Mouse (Mus musculus) kidney, embryonic 15.5 days (tissue): ENCODE measurements at regions not wholly inside any gene's neighbourhood (a gene's known extent, or its start where the extent isn't known, plus 50 kb on each side); places are given as distances from the start of the nearest gene placed in this dataset.
A peak's percentile ranks its signal among the peaks of the same experiment; 100 is the strongest.

Experiments
- ATAC-seq: fragments of 200-750 bp; cut with Nextera tagmentation; replicated peaks from 2 replicates; pipeline ENCODE4 v1.8.0; 2017; ENCODE audit warnings: moderate TSS enrichment; ENCODE audit not compliant: low FRiP score
- H3K27ac ChIP-seq: fragments of 300-500 bp; sonication (generic); 2 replicates; pipeline ENCODE4 v1.5.1; 2015; ENCODE audit warnings: mild to moderate bottlenecking, inconsistent platforms
- H3K27me3 ChIP-seq: fragments of 300-500 bp; sonication (generic); 2 replicates; pipeline ENCODE4 v1.6.1; 2015; ENCODE audit warnings: inconsistent platforms
- H3K36me3 ChIP-seq: fragments of 300-500 bp; sonication (generic); 2 replicates; pipeline ENCODE4 v1.6.1; 2015; ENCODE audit warnings: inconsistent platforms
- H3K4me1 ChIP-seq: fragments of 300-500 bp; sonication (generic); 2 replicates; pipeline ENCODE4 v1.6.1; 2015; ENCODE audit warnings: inconsistent platforms
- H3K4me2 ChIP-seq: fragments of 300-500 bp; sonication (generic); 2 replicates; pipeline ENCODE4 v1.6.1; 2015; ENCODE audit warnings: moderate library complexity, mild to moderate bottlenecking, inconsistent platforms
- H3K4me3 ChIP-seq: fragments of 300-500 bp; sonication (generic); replicated peaks from 2 replicates; pipeline ENCODE4 v1.5.1; 2015; ENCODE audit warnings: mild to moderate bottlenecking, inconsistent platforms
- H3K9ac ChIP-seq: fragments of 300-500 bp; sonication (generic); 2 replicates; pipeline ENCODE4 v1.6.1; 2015; ENCODE audit warnings: mild to moderate bottlenecking, inconsistent platforms
- H3K9me3 ChIP-seq: fragments of 300-500 bp; sonication (generic); replicated peaks from 2 replicates; pipeline ENCODE4 v1.6.1; 2016; ENCODE audit warnings: inconsistent platforms
- WGBS: fragments of 180-500 bp; shearing (Covaris S2); methylation state at CpG from one replicate; pipeline ENCODE4 v1.1.7; 2015; ENCODE audit warnings: mixed read lengths; 5-methylcytosine and 5-hydroxymethylcytosine counted together

DNA sequence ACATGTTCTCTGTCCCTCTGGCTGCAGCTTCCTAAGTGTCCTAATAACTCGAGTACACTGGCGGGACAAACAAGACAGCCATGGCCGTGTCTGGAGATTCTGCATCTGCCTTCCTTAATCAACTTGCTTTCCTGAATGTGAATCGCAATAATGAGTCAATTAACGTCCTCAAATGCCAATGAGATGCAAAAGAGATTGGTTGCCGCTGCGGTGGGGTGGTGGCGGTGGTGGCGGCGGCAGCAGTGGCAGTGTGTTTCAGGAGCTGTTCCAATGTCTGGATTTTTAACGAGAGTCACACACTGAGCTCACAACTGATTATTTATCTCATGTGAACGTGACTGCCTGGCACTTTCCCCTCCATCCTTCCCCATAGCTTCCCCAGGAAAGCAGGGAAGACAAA lies 197.6 kb upstream of the Gk2 start:
- no peaks in the 10 kb centered on the region for H3K36me3 ChIP-seq
- no peaks in the 10 kb centered on the region for H3K4me1 ChIP-seq
- WGBS: 64% methylated on average over 12 of the region's 12 CpGs
- no peak overlapping the region for H3K9ac ChIP-seq
- no peak overlapping the region for H3K4me3 ChIP-seq
- H3K4me2 ChIP-seq: no peak overlapping the region
- no peak for ATAC-seq
- H3K27me3 ChIP-seq: no peaks in the 10 kb centered on the region
- H3K27ac ChIP-seq: no peak overlapping the region
- H3K9me3 ChIP-seq: no peaks in the 10 kb centered on the region

GRCm38 (mm10) chr5:97642251-97642650 lies 185.4 kb upstream of the Gk2 start:
- Histone ChIP-seq H3K27ac (no peak overlapping the region), H3K36me3 (no peaks in the 10 kb centered on the region), H3K4me3 (no peak overlapping the region), H3K9ac (no peak overlapping the region), H3K9me3 (no peaks in the 10 kb centered on the region), H3K27me3 (no peaks in the 10 kb centered on the region), H3K4me2 (no peak overlapping the region), H3K4me1 (no peaks in the 10 kb centered on the region)
- no peak for ATAC-seq
- WGBS: 89% methylated on average over 13 of the region's 13 CpGs

- Histone ChIP-seq H3K27ac (no peak overlapping the region), H3K4me2 (no peak overlapping the region), H3K36me3 (no peaks in the 10 kb centered on the region), H3K27me3 (no peaks in the 10 kb centered on the region), H3K4me3 (no peak overlapping the region), H3K9ac (no peak overlapping the region), H3K4me1 (no peaks in the 10 kb centered on the region), H3K9me3 (no peaks in the 10 kb centered on the region)
- no peak for ATAC-seq
- WGBS: 94% methylated on average over 12 of the region's 12 CpGs
These were observed 184.8 kb upstream of the Gk2 start for GRCm38 (mm10) chr5:97641646-97642045.

DNA sequence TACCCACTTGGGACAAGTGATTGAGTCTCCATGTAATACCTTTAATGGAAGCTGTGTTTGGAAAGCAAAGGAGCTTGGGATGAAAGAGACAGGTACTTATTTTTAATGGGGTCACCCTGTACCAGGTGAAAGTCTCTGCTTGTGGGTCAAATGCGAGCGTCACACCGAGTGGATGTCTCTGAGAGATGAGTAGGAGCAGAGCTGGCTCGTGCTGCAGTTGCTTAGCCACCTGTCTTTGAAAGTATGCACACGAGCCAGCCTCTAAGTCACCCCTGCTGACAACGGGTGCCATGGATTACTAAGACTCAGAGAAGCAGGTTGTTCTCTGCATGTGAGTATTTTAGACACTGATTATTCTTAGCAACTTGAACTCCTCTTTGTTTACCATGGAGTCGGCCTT lies 179.5 kb upstream of the Gk2 start:
- Histone ChIP-seq H3K4me1 (no peaks in the 10 kb centered on the region), H3K27me3 (no peaks in the 10 kb centered on the region), H3K36me3 (no peaks in the 10 kb centered on the region), H3K4me3 (no peak overlapping the region), H3K9ac (no peak overlapping the region), H3K4me2 (no peak overlapping the region), H3K9me3 (no peaks in the 10 kb centered on the region), H3K27ac (no peak overlapping the region)
- WGBS: 80% methylated on average over 7 of the region's 7 CpGs
- ATAC-seq: no peak

GRCm38 (mm10) chr5:97633766-97634165 lies 176.9 kb upstream of the Gk2 start:
- H3K27me3 ChIP-seq: no peaks in the 10 kb centered on the region
- H3K9ac ChIP-seq: no peak overlapping the region
- no peak overlapping the region for H3K4me3 ChIP-seq
- H3K9me3 ChIP-seq: no peaks in the 10 kb centered on the region
- H3K4me1 ChIP-seq: no peaks in the 10 kb centered on the region
- H3K27ac ChIP-seq: no peak overlapping the region
- H3K36me3 ChIP-seq: no peaks in the 10 kb centered on the region
- no peak overlapping the region for H3K4me2 ChIP-seq
- no peak for ATAC-seq
- 86% methylated on average over 6 of the region's 6 CpGs for WGBS

GRCm38 (mm10) chr5:97632791-97633190 lies 176.0 kb upstream of the Gk2 start:
- H3K27me3 ChIP-seq: no peaks in the 10 kb centered on the region
- WGBS: 85% methylated on average over 7 of the region's 7 CpGs
- no peak overlapping the region for H3K4me2 ChIP-seq
- no peak for ATAC-seq
- no peak overlapping the region for H3K27ac ChIP-seq
- H3K4me1 ChIP-seq: no peaks in the 10 kb centered on the region
- H3K9me3 ChIP-seq: no peaks in the 10 kb centered on the region
- H3K9ac ChIP-seq: no peak overlapping the region
- no peaks in the 10 kb centered on the region for H3K36me3 ChIP-seq
- no peak overlapping the region for H3K4me3 ChIP-seq

- H3K9me3 ChIP-seq: no peaks in the 10 kb centered on the region
- H3K4me3 ChIP-seq: no peak overlapping the region
- no peak overlapping the region for H3K9ac ChIP-seq
- WGBS: 88% methylated on average over 3 of the region's 3 CpGs
- H3K4me2 ChIP-seq: no peak overlapping the region
- H3K36me3 ChIP-seq: no peaks in the 10 kb centered on the region
- no peaks in the 10 kb centered on the region for H3K27me3 ChIP-seq
- no peak overlapping the region for H3K27ac ChIP-seq
- no peaks in the 10 kb centered on the region for H3K4me1 ChIP-seq
- ATAC-seq: no peak
These were observed 168.4 kb upstream of the Gk2 start for GRCm38 (mm10) chr5:97625200-97625599.

DNA sequence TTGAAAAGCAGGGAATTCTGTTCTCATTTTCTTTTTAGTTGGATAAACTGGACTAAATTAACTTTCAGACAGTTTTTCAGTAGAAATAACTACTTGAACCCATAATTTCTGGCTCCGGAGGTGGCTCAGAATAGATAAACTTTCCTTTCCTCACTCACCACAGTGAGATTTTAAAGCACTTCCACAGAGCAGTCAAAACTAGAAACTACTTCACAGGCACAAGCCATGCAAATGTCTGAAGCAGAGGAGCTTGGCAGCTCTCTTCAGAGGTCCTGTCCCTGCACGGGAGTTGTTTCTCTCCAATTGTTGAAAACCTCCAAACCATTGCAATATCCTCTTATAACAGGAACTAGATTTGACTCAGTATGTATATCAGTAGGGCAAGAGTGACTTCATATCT lies 163.1 kb upstream of the Gk2 start:
- Histone ChIP-seq H3K9ac (no peak overlapping the region), H3K4me3 (no peak overlapping the region), H3K27ac (no peak overlapping the region), H3K4me2 (no peak overlapping the region), H3K9me3 (no peaks in the 10 kb centered on the region), H3K36me3 (no peaks in the 10 kb centered on the region), H3K27me3 (no peaks in the 10 kb centered on the region), H3K4me1 (no peaks in the 10 kb centered on the region)
- no peak for ATAC-seq
- 85% methylated on average over 2 of the region's 2 CpGs for WGBS

DNA sequence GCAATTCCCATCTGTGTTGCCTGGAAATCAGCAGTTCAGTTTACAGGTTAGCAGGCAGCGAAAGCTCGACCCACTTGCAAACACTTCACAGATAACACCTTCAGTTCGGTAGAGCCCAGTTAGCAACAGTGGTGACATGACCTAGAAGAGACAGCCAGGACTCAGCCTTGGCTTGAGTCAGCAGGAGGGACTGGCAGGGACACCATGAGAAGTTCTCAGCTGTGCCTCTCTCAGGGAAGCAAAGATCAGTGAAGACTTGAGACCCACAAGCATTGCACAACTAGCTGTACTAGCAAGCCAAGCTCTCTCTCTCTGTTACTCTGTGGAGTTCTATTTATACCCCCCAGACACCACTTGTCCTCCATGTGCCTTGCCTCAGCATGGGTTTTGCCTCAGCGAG lies 161.6 kb upstream of the Gk2 start:
- H3K27me3 ChIP-seq: no peaks in the 10 kb centered on the region
- 87% methylated on average over 4 of the region's 4 CpGs for WGBS
- no peaks in the 10 kb centered on the region for H3K36me3 ChIP-seq
- no peak overlapping the region for H3K9ac ChIP-seq
- H3K4me2 ChIP-seq: no peak overlapping the region
- no peak overlapping the region for H3K27ac ChIP-seq
- no peaks in the 10 kb centered on the region for H3K4me1 ChIP-seq
- no peak overlapping the region for H3K4me3 ChIP-seq
- H3K9me3 ChIP-seq: no peaks in the 10 kb centered on the region
- ATAC-seq: no peak

DNA sequence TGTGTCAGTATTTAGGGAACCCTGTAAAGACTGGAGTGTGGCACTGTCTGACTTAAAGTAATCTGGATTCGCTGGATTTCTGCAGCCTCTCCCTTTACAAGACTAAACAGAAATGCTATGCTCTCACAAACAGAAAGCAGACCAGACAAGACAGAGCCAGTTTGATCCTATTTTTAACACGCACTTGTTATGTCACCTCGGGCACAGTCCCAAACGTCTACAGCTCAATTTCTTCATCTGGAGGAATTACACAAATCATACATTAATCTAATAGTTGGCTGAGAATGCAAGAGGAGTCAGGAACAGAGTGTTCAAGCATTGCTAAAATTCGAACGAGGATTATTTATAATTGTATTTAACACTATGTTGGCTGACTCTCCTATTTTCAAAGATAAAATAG lies 145.4 kb upstream of the Gk2 start:
- Histone ChIP-seq H3K27me3 (no peaks in the 10 kb centered on the region), H3K27ac (no peak overlapping the region), H3K9ac (no peak overlapping the region), H3K4me2 (no peak overlapping the region), H3K4me1 (no peaks in the 10 kb centered on the region), H3K9me3 (no peaks in the 10 kb centered on the region), H3K4me3 (no peak overlapping the region), H3K36me3 (no peaks in the 10 kb centered on the region)
- WGBS: 77% methylated on average over 6 of the region's 6 CpGs
- no peak for ATAC-seq

- Histone ChIP-seq H3K4me1 (no peaks in the 10 kb centered on the region), H3K27ac (no peak overlapping the region), H3K36me3 (no peaks in the 10 kb centered on the region), H3K4me3 (no peak overlapping the region), H3K9me3 (no peaks in the 10 kb centered on the region), H3K27me3 (no peaks in the 10 kb centered on the region), H3K9ac (no peak overlapping the region), H3K4me2 (no peak overlapping the region)
- 53% methylated on average over 2 of the region's 2 CpGs for WGBS
- peak; percentile 75; the same call in 1 of the 2 replicates for ATAC-seq
These were observed 144.6 kb upstream of the Gk2 start for GRCm38 (mm10) chr5:97601384-97601783.

DNA sequence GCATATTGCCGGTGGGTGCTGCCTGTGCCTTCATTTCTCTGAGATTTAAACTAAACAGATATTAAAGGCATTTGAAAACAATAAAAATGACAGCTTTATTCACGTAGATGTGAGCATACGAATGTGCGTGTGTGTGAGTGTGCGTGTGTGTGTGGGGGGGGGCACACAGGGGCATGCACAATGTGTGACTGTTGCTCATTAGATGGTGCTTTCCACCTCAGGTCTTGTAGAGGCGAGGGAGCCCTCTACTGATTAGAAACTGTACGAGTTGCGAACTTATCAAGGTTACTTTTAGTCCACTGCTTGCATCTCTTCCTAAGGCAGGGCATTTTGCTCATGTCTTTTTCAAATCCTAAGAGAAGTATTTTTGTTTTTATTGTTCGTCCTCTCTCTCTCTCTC lies 141.9 kb upstream of the Gk2 start:
- no peak for ATAC-seq

GRCm38 (mm10) chr5:97595916-97596315 lies 139.1 kb upstream of the Gk2 start:
- no peak for ATAC-seq
- H3K4me1 ChIP-seq: no peaks in the 10 kb centered on the region
- H3K4me3 ChIP-seq: no peak overlapping the region
- WGBS: 88% methylated on average over 2 of the region's 2 CpGs
- no peak overlapping the region for H3K9ac ChIP-seq
- H3K36me3 ChIP-seq: no peaks in the 10 kb centered on the region
- H3K9me3 ChIP-seq: no peaks in the 10 kb centered on the region
- no peaks in the 10 kb centered on the region for H3K27me3 ChIP-seq
- no peak overlapping the region for H3K4me2 ChIP-seq
- no peak overlapping the region for H3K27ac ChIP-seq

More for the DNA sequence above, 141.9 kb upstream of the Gk2 start:
- 81% methylated on average over 9 of the region's 9 CpGs for WGBS
- Histone ChIP-seq H3K27me3 (no peaks in the 10 kb centered on the region), H3K27ac (no peak overlapping the region), H3K9me3 (no peaks in the 10 kb centered on the region), H3K4me2 (no peak overlapping the region), H3K4me1 (no peaks in the 10 kb centered on the region), H3K36me3 (no peaks in the 10 kb centered on the region), H3K9ac (no peak overlapping the region), H3K4me3 (no peak overlapping the region)
